Mouse (Mus musculus) CD4-positive, CD25-positive, alpha-beta regulatory T cell, adult 4 months (primary cell): ENCODE measurements at regions not wholly inside any gene's neighbourhood (a gene's known extent, or its start where the extent isn't known, plus 50 kb on each side); places are given as distances from the start of the nearest gene placed in this dataset.
"Not testable (repeated sequence)": the region's sequence is repeated elsewhere in the genome, so short reads cannot be mapped to it uniquely, and the experiment has no call there.

Experiments
- ATAC-seq: one replicate; pipeline ENCODE4 v1.8.0; 2017

DNA sequence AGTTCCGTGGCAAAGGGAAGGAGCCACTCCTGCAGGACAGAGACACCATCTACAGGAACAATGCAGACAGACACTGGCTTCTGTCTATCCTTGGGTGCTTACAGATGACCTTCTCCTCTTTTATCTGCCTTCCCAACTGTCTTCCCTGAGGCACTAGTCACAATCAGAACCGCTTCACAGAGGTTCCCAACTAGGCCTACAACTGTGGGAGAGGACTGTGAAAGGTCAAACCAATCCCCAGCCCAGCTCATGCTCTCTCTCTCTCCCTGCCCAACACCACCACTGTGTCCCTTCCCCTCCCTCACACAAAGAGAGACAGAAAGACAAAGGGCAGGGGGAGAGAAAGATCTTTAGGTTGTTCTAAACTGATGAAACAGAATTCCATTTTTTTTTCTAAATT lies 61.3 kb downstream of the Tmem17 start:
- ATAC-seq = no peak

DNA sequence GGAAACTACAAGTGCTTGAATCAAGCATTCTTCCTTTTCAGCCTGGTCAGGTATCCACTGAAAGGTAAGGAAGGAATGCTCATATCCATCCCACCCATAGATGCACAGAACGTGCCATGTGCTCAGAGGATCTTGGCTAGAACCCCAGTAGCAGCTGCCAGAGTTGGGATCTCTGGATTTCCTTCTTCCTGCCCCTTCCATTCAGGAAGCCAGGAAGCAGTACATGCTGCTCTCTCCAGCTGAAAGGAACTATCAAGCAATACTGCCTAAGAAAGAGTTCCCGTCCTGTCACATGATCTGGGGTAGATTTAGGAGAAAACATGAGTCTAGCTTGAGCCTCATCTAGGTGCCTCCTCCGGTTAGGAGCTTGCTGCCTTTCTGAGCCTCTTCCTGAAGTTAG lies 61.9 kb downstream of the Tmem17 start:
- no peak for ATAC-seq

DNA sequence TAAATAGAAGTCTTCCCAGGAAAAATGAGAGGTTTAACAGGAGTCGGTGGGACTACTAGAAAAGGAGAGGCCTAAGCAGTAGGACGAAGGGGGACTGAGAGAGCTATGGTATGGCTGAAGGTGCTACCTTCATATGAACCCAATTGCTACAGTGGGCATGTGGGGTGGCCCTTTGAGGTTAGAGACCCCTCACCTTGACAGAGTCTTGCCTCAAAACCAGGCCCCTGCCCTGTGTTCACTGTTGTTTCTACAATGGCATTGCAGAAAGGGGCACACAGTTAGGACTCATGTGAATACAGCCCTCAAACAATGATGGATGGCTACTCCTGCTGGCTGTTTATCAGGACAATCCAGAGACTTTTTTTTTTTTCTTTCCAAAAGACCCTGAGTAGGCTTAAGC lies 62.6 kb downstream of the Tmem17 start:
- ATAC-seq = no peak

GRCm38 (mm10) chr11:22584100-22584487 lies 72.2 kb downstream of the Tmem17 start:
- no peak for ATAC-seq

GRCm38 (mm10) chr11:22584488-22585158 lies 72.7 kb downstream of the Tmem17 start:
- ATAC-seq = no peak

GRCm38 (mm10) chr11:22587691-22588241 lies 75.9 kb downstream of the Tmem17 start:
- ATAC-seq = no peak

GRCm38 (mm10) chr11:22588546-22588945 lies 76.7 kb downstream of the Tmem17 start:
- ATAC-seq = no peak

- no peak for ATAC-seq
These were observed 78.0 kb downstream of the Tmem17 start for GRCm38 (mm10) chr11:22589901-22590300.

DNA sequence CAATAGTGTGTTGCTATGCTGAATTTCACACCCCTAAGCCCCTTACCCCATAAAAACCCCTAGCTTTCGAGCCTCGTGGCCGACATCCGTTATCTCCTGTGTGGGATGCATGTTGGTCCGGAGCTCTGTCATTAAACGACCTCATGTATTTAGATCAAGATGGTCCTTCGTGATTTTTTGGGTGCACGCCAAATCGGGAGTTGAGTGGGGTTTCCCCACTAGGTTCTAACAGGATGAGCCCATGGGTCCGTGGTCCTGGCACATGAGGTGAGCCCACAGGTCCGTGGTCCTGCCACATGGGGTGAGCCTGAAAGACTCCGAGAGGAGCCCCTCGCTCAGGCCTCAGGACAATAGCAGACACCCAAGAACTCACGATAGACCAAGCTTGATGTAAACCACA lies 79.2 kb downstream of the Tmem17 start:
- ATAC-seq = not testable (repeated sequence)

DNA sequence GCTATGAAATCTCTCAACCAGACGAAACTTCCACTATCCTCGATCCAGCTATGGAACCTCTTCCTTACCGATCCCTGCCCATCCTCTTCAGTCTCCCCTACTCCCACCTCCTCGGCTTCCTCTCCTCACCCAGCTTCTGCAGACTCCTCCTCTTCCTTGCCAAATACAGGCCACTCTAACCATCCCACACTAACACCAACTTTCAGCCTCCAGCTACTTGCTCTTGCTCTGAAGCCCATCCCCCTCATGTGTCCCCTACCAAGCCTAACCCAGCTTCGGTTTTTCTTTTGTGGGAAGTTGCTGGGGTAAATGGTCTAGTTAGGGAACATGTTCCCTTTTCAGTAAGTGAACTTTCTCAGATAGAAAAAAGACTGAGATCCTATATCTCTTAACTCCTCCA lies 80.8 kb downstream of the Tmem17 start:
- ATAC-seq = no peak

- no peak for ATAC-seq
These were observed 84.4 kb downstream of the Tmem17 start for GRCm38 (mm10) chr11:22596076-22596804.

DNA sequence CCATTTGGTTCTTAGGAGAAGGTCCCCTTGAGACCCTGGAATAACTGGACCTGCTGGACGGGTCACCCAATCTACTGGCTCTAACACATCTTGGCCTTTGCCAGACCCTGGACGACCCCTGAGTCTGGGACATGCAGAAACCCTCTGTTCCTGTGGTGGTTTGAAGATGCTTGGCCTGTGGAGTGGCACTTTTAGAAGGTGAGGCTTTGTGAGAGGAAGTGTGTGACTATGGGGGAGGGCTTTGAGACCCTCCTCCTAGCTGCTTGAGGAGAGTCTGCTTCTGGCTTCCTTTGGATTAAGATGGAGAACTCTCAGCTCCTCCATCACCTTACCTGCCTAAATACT lies 84.9 kb downstream of the Tmem17 start:
- no peak for ATAC-seq

DNA sequence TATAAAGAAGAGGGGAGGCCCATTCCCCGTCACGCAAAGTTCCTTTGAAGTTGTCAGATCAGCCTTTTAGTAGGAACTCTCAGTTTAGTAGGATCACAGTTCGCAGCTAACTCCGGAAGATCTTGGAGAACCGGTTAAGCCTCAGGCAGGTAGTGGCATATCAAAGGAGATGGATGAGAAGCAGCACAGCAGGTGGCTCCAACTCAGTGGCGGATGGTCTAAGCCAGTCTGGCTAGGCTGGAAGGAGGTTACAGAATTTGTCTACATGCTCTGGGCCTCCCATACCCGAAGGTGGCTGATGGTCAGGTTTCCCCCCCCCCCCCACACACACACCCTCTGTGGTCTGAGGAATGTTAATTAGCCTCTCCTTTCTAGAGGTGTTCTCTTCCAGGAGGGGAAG lies 88.5 kb downstream of the Tmem17 start:
- no peak for ATAC-seq

- ATAC-seq = no peak
These were observed 90.1 kb downstream of the Tmem17 start for GRCm38 (mm10) chr11:22601977-22602376.

DNA sequence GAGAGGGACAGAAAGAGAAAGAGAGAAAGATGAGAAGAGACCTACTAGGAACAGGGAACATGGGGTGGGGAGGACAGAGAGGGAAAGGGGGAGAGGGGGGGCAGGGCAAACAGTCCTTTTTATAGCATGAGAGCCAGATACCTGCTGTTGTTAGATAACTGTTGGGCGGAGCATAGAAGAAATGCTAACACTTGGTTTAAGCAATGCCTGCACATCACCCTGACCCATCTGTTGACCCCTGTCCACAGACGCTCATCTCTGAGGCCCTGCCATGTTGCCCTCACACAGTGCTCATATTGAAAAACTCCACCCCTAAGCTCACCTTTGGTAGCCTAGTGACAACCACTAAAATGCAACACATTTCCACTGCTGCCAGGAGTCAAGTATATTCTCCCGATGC lies 90.7 kb downstream of the Tmem17 start:
- no peak for ATAC-seq

GRCm38 (mm10) chr11:22603397-22603796 lies 91.5 kb downstream of the Tmem17 start:
- ATAC-seq = no peak

DNA sequence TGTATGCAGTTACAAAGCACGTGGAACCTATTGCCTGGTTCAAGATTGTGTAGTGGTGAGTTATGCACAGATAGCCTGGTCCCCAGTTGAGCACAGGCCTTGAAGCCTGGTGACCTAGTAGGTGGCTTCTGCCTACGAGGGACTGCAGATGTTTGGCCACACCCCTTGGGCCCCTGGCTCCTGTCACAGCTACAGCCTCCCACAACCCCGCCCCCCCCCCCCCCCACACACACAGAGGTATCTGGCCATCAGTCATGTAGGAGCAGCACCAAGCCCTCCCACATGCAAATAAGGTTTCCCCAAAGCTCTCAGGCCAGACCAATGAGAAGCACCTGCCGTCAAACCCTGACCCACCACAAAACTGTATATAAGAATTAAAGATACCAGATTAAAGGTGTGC lies 94.5 kb downstream of the Tmem17 start:
- no peak for ATAC-seq

GRCm38 (mm10) chr11:22607645-22608044 lies 95.8 kb downstream of the Tmem17 start:
- ATAC-seq = no peak

DNA sequence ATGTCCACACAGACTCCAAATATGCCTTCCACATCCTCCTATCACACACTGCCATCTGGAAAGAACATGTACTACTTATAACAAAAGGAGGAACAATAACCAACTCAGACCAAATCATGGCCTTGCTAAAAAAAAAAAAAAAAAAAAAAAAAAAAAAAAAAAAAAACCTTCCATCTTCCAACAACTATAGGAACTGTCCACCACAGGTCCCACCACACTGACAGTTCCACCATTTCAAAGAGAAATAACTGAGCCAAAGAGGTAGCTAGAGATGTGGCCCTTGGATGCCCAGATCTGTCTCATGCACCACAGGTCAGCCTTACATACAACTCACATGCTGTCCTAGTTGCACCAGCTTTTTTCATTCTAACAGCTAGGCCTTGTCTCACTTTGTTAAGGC lies 97.1 kb downstream of the Tmem17 start:
- ATAC-seq = no peak

DNA sequence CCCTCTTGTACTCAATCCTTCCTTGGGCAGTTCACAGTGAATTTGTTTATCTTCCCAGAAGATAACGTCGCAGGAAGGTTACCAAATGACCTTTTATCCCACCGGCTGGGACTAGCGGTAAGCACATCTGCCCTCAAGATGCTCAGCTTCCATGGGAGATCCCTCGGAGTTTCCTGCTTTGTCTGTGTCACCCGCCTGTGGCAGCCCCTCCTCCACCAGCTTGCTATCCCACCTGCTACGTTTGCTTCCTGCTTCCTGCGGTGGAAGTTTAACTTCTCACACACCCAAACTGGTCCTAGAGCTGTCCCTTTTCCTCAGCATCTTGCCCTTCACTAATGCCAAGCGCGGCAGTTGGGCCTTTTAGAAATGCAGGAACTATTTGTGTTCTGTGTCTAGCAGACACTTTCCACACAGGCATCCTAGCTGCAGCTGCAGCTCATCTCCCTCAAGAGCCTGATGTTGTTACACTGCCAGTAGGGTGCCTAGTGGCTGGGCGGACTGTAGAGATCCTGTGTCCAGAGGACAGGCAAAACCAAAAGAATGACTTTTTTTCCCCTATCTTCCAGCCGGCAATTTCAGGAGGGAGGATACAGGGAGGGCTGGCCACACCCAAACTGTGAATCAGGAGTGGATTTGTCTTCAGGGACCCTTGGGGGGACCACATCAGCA lies 98.7 kb downstream of the Tmem17 start:
- no peak for ATAC-seq

- ATAC-seq = no peak
These were observed 99.4 kb downstream of the Tmem17 start for GRCm38 (mm10) chr11:22611102-22611869.

GRCm38 (mm10) chr11:22613500-22613899 lies 101.6 kb downstream of the Tmem17 start:
- no peak for ATAC-seq
